Mouse (Mus musculus) midbrain, embryonic 14.5 days (tissue): ENCODE results near the gene Cdc5l. TPM values are rescaled to one million over a fixed set of nuclear protein-coding genes. Genes with fewer than 3 reads are reported as not detected.

Experiments
- ATAC-seq: fragments of 200-750 bp; cut with Nextera tagmentation; 2 replicates; pipeline ENCODE4 v1.8.0; 2017; ENCODE audit warnings: moderate number of reproducible peaks, moderate library complexity; ENCODE audit not compliant: low FRiP score, low TSS enrichment
- DNase-seq: peaks from one replicate; pipeline ENCODE4 v3.0.0-alpha.2; 2015
- H3K27ac ChIP-seq: fragments of 300-500 bp; sonication (generic); replicated peaks from 2 replicates; pipeline ENCODE4 v1.5.1; 2014; ENCODE audit warnings: mild to moderate bottlenecking, low read depth, low read length, moderate library complexity
- H3K27me3 ChIP-seq: fragments of 300-500 bp; sonication (generic); 2 replicates; pipeline ENCODE4 v1.6.1; 2014; ENCODE audit warnings: low read length, control low read depth, mixed read lengths; ENCODE audit not compliant: control insufficient read depth, insufficient read depth
- H3K36me3 ChIP-seq: fragments of 300-500 bp; sonication (generic); 2 replicates; pipeline ENCODE4 v1.6.1; 2014; ENCODE audit warnings: low read length, control low read depth; ENCODE audit not compliant: control insufficient read depth, insufficient read depth
- H3K4me1 ChIP-seq: fragments of 300-500 bp; sonication (generic); 2 replicates; pipeline ENCODE4 v1.6.1; 2014; ENCODE audit warnings: mild to moderate bottlenecking, antibody characterized with exemption, low read length, control low read depth; ENCODE audit not compliant: control insufficient read depth, insufficient read depth
- H3K4me2 ChIP-seq: fragments of 300-500 bp; sonication (generic); 2 replicates; pipeline ENCODE4 v1.6.1; 2014; ENCODE audit warnings: mild to moderate bottlenecking, low read length, moderate library complexity
- H3K4me3 ChIP-seq: fragments of 300-500 bp; sonication (generic); replicated peaks from 2 replicates; pipeline ENCODE4 v1.5.1; 2014; ENCODE audit warnings: low read depth, low read length
- H3K9ac ChIP-seq: fragments of 300-500 bp; sonication (generic); replicated peaks from 2 replicates; pipeline ENCODE4 v1.6.1; 2014; ENCODE audit warnings: mild to moderate bottlenecking, low read length, moderate library complexity
- H3K9me3 ChIP-seq: fragments of 300-500 bp; sonication (generic); 2 replicates; pipeline ENCODE4 v1.6.1; 2016; ENCODE audit warnings: low read length, control low read depth, mixed read lengths; ENCODE audit not compliant: control insufficient read depth
- WGBS: fragments of 180-500 bp; shearing (Covaris S2); extraction: QIAGEN DNeasy Blood & Tissue Kit; methylation state at CpG from one replicate; pipeline ENCODE4 v1.1.7; 2014; 5-methylcytosine and 5-hydroxymethylcytosine counted together
- polyA plus RNA-seq: library from polyadenylated mRNA; unstranded; fragments of >200 nt; fragmentation: Nextera tagmentation; extraction: Ambion mirVana; gene quantifications from 2 replicates; pipeline ENCODE4 v1.2.1, GENCODE M21; 2014

The Cdc5l gene
- polyA plus RNA-seq, 1 experiment from 2014 or later: 69.9 TPM

GRCm38 (mm10) chr17:45452271-45452670, 18.7 kb upstream of the Cdc5l start:
- peaks cover 8% of the 10 kb centered on the region for H3K4me1 ChIP-seq
- H3K36me3 ChIP-seq: no peaks in the 10 kb centered on the region
- H3K4me3 ChIP-seq: no peak overlapping the region
- H3K4me2 ChIP-seq: no peak overlapping the region
- 98% methylated on average over 1 of the region's 1 CpGs for WGBS
- DNase-seq: no peak
- H3K9me3 ChIP-seq: no peaks in the 10 kb centered on the region
- no peak overlapping the region for H3K27ac ChIP-seq
- H3K27me3 ChIP-seq: no peaks in the 10 kb centered on the region
- ATAC-seq: no peak
- no peak overlapping the region for H3K9ac ChIP-seq

DNA sequence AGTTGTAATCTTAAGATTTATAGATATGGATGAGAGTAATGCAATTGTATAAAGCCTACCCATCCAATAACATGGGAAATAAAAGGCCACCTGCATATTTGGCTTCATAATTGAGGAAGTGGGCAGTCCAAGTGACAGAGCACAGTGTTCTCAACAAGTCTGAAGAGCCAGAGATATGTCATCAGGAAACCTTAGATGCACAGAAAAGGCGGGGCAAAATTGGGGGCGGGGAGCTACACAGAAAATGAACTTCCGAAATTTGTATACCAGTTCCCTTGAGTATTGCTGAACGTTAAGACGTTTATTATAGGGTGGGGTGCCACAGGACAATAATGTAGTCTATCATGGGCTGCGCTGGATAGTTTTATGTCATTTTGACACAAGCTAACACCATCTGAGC, 16.6 kb upstream of the Cdc5l start:
- no peak overlapping the region for H3K27ac ChIP-seq
- no peaks in the 10 kb centered on the region for H3K36me3 ChIP-seq
- ATAC-seq (no peak), DNase-seq (no peak)
- 98% methylated on average over 6 of the region's 6 CpGs for WGBS
- H3K9me3 ChIP-seq: no peaks in the 10 kb centered on the region
- no peaks in the 10 kb centered on the region for H3K27me3 ChIP-seq
- no peak overlapping the region for H3K4me2 ChIP-seq
- no peak overlapping the region for H3K9ac ChIP-seq
- H3K4me1 ChIP-seq: no peaks in the 10 kb centered on the region
- no peak overlapping the region for H3K4me3 ChIP-seq

DNA sequence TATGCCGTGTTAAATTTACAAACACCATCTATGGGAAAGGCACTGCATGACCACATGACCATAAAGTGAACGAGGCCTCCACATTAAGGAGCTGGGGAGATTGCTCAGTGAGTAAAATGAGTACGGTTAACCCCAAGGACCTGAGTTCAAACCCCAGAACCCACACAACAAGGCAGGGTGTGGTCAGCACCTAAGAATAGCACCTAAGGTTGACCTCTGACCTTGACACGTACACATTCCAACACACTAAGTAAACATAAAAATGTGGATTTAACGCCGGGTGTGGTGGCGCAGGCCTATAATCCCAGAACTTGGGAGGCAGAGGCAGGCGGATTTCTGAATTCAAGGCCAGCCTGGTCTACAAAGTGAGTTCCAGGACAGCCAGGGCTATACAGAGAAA, 16.0 kb upstream of the Cdc5l start:
- ATAC-seq: no peak
- Histone ChIP-seq H3K4me1 (no peaks in the 10 kb centered on the region), H3K36me3 (no peaks in the 10 kb centered on the region), H3K4me2 (no peak overlapping the region), H3K9ac (no peak overlapping the region), H3K27me3 (no peaks in the 10 kb centered on the region), H3K9me3 (no peaks in the 10 kb centered on the region), H3K4me3 (no peak overlapping the region), H3K27ac (no peak overlapping the region)
- WGBS: 97% methylated on average over 8 of the region's 8 CpGs
- no peak for DNase-seq

GRCm38 (mm10) chr17:45447063-45447462, 13.5 kb upstream of the Cdc5l start:
- H3K4me1 ChIP-seq: no peaks in the 10 kb centered on the region
- H3K27me3 ChIP-seq: no peaks in the 10 kb centered on the region
- H3K4me2 ChIP-seq: no peak overlapping the region
- no peak overlapping the region for H3K27ac ChIP-seq
- DNase-seq: no peak
- no peak overlapping the region for H3K9ac ChIP-seq
- H3K36me3 ChIP-seq: 0 out of 2 replicates have a peak, but pooled peaks cover 2% of the 10 kb centered on the region
- no peak for ATAC-seq
- H3K4me3 ChIP-seq: no peak overlapping the region
- 88% methylated on average over 2 of the region's 2 CpGs for WGBS
- H3K9me3 ChIP-seq: no peaks in the 10 kb centered on the region

- 95% methylated on average over 4 of the region's 4 CpGs for WGBS
- H3K4me1 ChIP-seq: no peaks in the 10 kb centered on the region
- 0 out of 2 replicates have a peak, but pooled peaks cover 2% of the 10 kb centered on the region for H3K36me3 ChIP-seq
- no peak overlapping the region for H3K9ac ChIP-seq
- DNase-seq (no peak), ATAC-seq (no peak)
- no peak overlapping the region for H3K27ac ChIP-seq
- no peaks in the 10 kb centered on the region for H3K27me3 ChIP-seq
- no peak overlapping the region for H3K4me3 ChIP-seq
- H3K4me2 ChIP-seq: no peak overlapping the region
- H3K9me3 ChIP-seq: no peaks in the 10 kb centered on the region
These were observed 12.4 kb upstream of the Cdc5l start for GRCm38 (mm10) chr17:45445923-45446322.

DNA sequence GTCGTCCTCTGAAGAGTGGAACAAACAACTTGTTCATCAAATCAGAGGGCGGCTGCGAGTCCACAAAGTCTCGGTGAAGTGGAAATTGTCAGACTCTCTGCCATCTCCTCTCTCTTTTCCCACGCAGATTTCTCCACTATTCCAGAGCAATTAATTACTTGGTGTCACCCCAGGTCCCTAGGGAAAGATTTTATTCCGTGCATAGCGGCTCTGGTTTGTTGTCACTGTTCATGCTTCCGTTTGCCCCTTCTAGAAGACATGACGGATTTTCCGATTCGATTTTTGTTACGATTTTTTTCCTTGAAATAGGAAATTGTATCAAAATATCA, 689 bp upstream of the Cdc5l start:
- H3K4me2 ChIP-seq: peak overlapping the region; percentile 79
- H3K4me3 ChIP-seq: peak overlapping the region; percentile 79
- H3K27me3 ChIP-seq: no peaks in the 10 kb centered on the region
- WGBS: 8% methylated on average over 12 of the region's 12 CpGs
- peaks cover 3% of the 10 kb centered on the region; the same call in 1 of the 2 replicates for H3K36me3 ChIP-seq
- peak overlapping the region; percentile 89 for H3K27ac ChIP-seq
- H3K9ac ChIP-seq: peak overlapping the region; percentile 79
- peaks cover 14% of the 10 kb centered on the region for H3K4me1 ChIP-seq
- DNase-seq (no peak), ATAC-seq (no peak)
- H3K9me3 ChIP-seq: no peaks in the 10 kb centered on the region

DNA sequence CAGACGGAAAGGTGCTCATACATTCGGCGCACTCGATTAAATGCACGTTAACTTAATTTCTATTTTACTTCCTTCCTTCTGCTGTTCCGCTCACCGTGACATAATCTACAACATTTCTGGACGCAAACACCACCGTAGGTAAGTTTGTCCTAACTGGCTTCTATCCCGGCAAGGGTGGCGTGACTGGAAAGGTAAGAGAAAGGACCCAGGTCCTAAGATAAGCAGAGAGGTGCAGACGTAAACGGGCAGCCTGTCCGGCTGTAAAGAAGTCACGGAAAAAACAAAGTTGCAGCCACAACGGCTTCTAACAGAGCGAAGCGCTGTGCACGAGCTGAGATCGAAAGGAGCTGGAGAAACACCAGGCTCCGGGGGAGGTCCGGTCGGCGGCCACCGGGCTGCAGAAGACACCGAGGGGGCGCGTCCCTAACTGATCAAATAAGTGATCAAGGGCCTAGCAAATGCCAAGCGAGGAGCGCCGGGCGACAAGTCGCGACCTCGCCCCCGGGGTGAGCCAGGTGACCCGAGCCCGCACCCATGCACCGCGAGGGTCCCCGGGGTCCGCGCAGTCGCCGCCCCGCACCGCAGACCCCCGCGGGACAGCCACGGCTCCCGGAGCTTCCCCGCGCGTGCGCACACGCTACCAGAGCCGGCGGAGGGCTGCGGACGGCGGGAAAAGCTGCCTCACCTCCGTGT, 685 bp downstream of the Cdc5l start:
- peak overlapping the region; percentile 79 for H3K9ac ChIP-seq
- H3K9me3 ChIP-seq: no peaks in the 10 kb centered on the region
- WGBS: under 1% methylated on average over 62 of the region's 62 CpGs
- H3K4me2 ChIP-seq: peak overlapping the region; percentile 84
- H3K36me3 ChIP-seq: no peaks in the 10 kb centered on the region; the same call in 1 of the 2 replicates
- peak; percentile 2 for DNase-seq
- H3K27me3 ChIP-seq: no peaks in the 10 kb centered on the region
- H3K4me3 ChIP-seq: peak overlapping the region; percentile 79
- peak overlapping the region; percentile 89 for H3K27ac ChIP-seq
- peaks cover 14% of the 10 kb centered on the region for H3K4me1 ChIP-seq
- ATAC-seq: peak; percentile 82

DNA sequence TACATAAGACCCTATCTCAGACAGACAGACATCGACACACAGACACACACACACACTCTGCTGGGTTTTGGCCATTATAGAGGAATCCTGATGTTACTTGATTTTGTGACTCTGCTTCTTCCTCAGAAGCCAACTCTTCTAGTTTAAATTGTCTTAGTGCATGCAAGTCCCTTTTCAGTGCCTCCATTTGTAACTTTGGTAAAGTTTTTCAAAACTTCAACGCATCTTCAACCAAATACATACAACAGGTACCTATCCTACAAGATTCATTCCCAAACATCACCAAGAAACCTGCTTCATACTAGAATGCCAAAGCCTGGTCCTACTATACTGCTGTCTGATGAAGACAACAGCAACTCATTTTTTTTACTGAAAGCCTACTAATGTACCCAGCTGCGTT, 1.5 kb downstream of the Cdc5l start:
- DNase-seq (no peak), ATAC-seq (no peak)
- Histone ChIP-seq H3K27me3 (no peaks in the 10 kb centered on the region), H3K9ac (peak overlapping the region; percentile 79), H3K9me3 (no peaks in the 10 kb centered on the region), H3K36me3 (peaks cover 7% of the 10 kb centered on the region), H3K4me3 (peak overlapping the region; percentile 79), H3K27ac (no peak overlapping the region), H3K4me2 (peak overlapping the region; percentile 84), H3K4me1 (peaks cover 14% of the 10 kb centered on the region)
- WGBS: 83% methylated on average over 3 of the region's 3 CpGs

DNA sequence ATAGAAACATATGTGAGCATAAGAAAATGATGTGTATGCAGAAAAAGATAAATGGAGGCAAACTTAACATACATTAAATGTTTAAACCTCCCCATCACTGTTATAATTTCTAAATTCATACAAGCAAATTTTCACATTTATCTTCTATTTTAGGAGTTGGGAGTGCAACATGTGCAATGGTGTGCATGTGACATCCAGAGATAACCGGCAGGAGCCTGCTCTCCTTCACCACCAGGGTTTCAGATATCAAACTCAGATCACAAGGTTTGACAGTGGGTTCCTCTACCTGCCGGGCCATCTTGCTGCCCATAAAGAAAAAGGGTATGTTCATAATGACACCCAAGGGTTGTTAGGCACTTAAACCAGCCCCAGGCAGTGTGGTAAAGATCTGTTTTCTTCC, 16.1 kb downstream of the Cdc5l start:
- H3K9ac ChIP-seq: no peak overlapping the region
- 92% methylated on average over 2 of the region's 2 CpGs for WGBS
- H3K4me2 ChIP-seq: no peak overlapping the region
- H3K4me3 ChIP-seq: no peak overlapping the region
- H3K27ac ChIP-seq: no peak overlapping the region
- DNase-seq (no peak), ATAC-seq (no peak)
- H3K4me1 ChIP-seq: no peaks in the 10 kb centered on the region
- peaks cover 77% of the 10 kb centered on the region for H3K36me3 ChIP-seq
- H3K9me3 ChIP-seq: no peaks in the 10 kb centered on the region
- H3K27me3 ChIP-seq: no peaks in the 10 kb centered on the region
